Mouse (Mus musculus): ENCODE measurements at regions not wholly inside any gene's neighbourhood (a gene's known extent, or its start where the extent isn't known, plus 50 kb on each side); places are given as distances from the start of the nearest gene placed in this dataset. TPM values are rescaled to one million over a fixed set of nuclear protein-coding genes. Genes with fewer than 3 reads are reported as not detected.

- Histone ChIP-seq H3K9me3 (no peaks in the 10 kb centered on the region), H3K4me3 (no peak overlapping the region), H3K9ac (no peak overlapping the region), H3K27ac (replicated peaks) (no peak overlapping the region), H3K4me2 (no peak overlapping the region), H3K27me3 (no peaks in the 10 kb centered on the region), H3K36me3 (no peaks in the 10 kb centered on the region), H3K4me1 (replicated peaks) (0 out of 2 replicates have a peak, but pooled peaks cover 6% of the 10 kb centered on the region)
- 86% methylated on average over 7 of the region's 7 CpGs for WGBS
- ATAC-seq (ENCODE audit: low FRiP score, low read depth) = no peak
These were observed 99.9 kb upstream of the Ccdc54 start for GRCm38 (mm10) chr16:50690818-50691217.

GRCm38 (mm10) chr16:50689525-50689924 is 98.6 kb upstream of the Ccdc54 start:
- Histone ChIP-seq H3K4me3 (peak overlapping the region; percentile 24), H3K4me2 (peak overlapping the region; percentile 40), H3K36me3 (no peaks in the 10 kb centered on the region), H3K9ac (no peak overlapping the region), H3K9me3 (no peaks in the 10 kb centered on the region), H3K27ac (replicated peaks) (no peak overlapping the region), H3K27me3 (no peaks in the 10 kb centered on the region), H3K4me1 (replicated peaks) (0 out of 2 replicates have a peak, but pooled peaks cover 6% of the 10 kb centered on the region)
- 58% methylated on average over 10 of the region's 10 CpGs for WGBS
- no peak for ATAC-seq (ENCODE audit: low FRiP score, low read depth)

GRCm38 (mm10) chr16:50688818-50689506 is 98.0 kb upstream of the Ccdc54 start:
- no peak overlapping the region for H3K9ac ChIP-seq
- H3K4me1 ChIP-seq (replicated peaks) = 0 out of 2 replicates have a peak, but pooled peaks cover 6% of the 10 kb centered on the region
- H3K36me3 ChIP-seq = no peaks in the 10 kb centered on the region
- peak overlapping the region; percentile 40 for H3K4me2 ChIP-seq
- no peaks in the 10 kb centered on the region for H3K27me3 ChIP-seq
- H3K9me3 ChIP-seq = no peaks in the 10 kb centered on the region
- no peak overlapping the region for H3K27ac ChIP-seq (replicated peaks)
- WGBS = 66% methylated on average over 11 of the region's 11 CpGs
- peak; percentile 54 for ATAC-seq (ENCODE audit: low FRiP score, low read depth)
- peak overlapping the region; percentile 24 for H3K4me3 ChIP-seq

GRCm38 (mm10) chr16:50679698-50680097 is 88.7 kb upstream of the Ccdc54 start:
- Histone ChIP-seq H3K27me3 (no peaks in the 10 kb centered on the region), H3K9ac (no peak overlapping the region), H3K27ac (replicated peaks) (no peak overlapping the region), H3K36me3 (no peaks in the 10 kb centered on the region), H3K4me1 (replicated peaks) (no peaks in the 10 kb centered on the region), H3K9me3 (no peaks in the 10 kb centered on the region), H3K4me2 (no peak overlapping the region), H3K4me3 (no peak overlapping the region)
- WGBS = 68% methylated on average over 6 of the region's 6 CpGs
- no peak for ATAC-seq (ENCODE audit: low FRiP score, low read depth)

GRCm38 (mm10) chr16:50673339-50673738 is 82.4 kb upstream of the Ccdc54 start:
- Histone ChIP-seq H3K9me3 (no peaks in the 10 kb centered on the region), H3K4me2 (no peak overlapping the region), H3K4me1 (replicated peaks) (no peaks in the 10 kb centered on the region), H3K27me3 (no peaks in the 10 kb centered on the region), H3K36me3 (no peaks in the 10 kb centered on the region), H3K9ac (no peak overlapping the region), H3K4me3 (no peak overlapping the region), H3K27ac (replicated peaks) (no peak overlapping the region)
- WGBS = 75% methylated on average over 5 of the region's 5 CpGs
- no peak for ATAC-seq (ENCODE audit: low FRiP score, low read depth)

- Histone ChIP-seq H3K9me3 (no peaks in the 10 kb centered on the region), H3K9ac (no peak overlapping the region), H3K4me1 (replicated peaks) (no peaks in the 10 kb centered on the region), H3K27me3 (no peaks in the 10 kb centered on the region), H3K27ac (replicated peaks) (no peak overlapping the region), H3K4me2 (no peak overlapping the region), H3K36me3 (no peaks in the 10 kb centered on the region), H3K4me3 (no peak overlapping the region)
- ATAC-seq (ENCODE audit: low FRiP score, low read depth) = no peak
- 62% methylated on average over 5 of the region's 5 CpGs for WGBS
These were observed 81.8 kb upstream of the Ccdc54 start for GRCm38 (mm10) chr16:50672713-50673112.

- Histone ChIP-seq H3K9ac (no peak overlapping the region), H3K27me3 (no peaks in the 10 kb centered on the region), H3K36me3 (no peaks in the 10 kb centered on the region), H3K4me1 (replicated peaks) (no peaks in the 10 kb centered on the region), H3K9me3 (no peaks in the 10 kb centered on the region), H3K4me2 (no peak overlapping the region), H3K27ac (replicated peaks) (no peak overlapping the region), H3K4me3 (no peak overlapping the region)
- ATAC-seq (ENCODE audit: low FRiP score, low read depth) = no peak
- WGBS = 89% methylated on average over 5 of the region's 5 CpGs
These were observed 80.2 kb upstream of the Ccdc54 start for GRCm38 (mm10) chr16:50671170-50671569.

- Histone ChIP-seq H3K4me3 (no peak overlapping the region), H3K4me2 (no peak overlapping the region), H3K27me3 (no peaks in the 10 kb centered on the region), H3K36me3 (no peaks in the 10 kb centered on the region), H3K27ac (replicated peaks) (no peak overlapping the region), H3K4me1 (replicated peaks) (no peaks in the 10 kb centered on the region), H3K9me3 (no peaks in the 10 kb centered on the region), H3K9ac (no peak overlapping the region)
- 72% methylated on average over 2 of the region's 2 CpGs for WGBS
- ATAC-seq (ENCODE audit: low FRiP score, low read depth) = no peak
These were observed 73.3 kb upstream of the Ccdc54 start for GRCm38 (mm10) chr16:50664240-50664639.

Small RNA genes in the stretch of these regions (microRNA-seq; reads per million reads assigned to microRNA genes)
- not detected for gene Mir6363

Data from hindbrain, embryonic 15.5 days (tissue).